Mouse (Mus musculus) liver, postnatal 0 days (tissue): ENCODE results near the gene Ttc28.

Experiments
- CTCF ChIP-seq: sonication (generic); IDR thresholded peaks from 2 replicates; pipeline ENCODE4 v1.5.1; 2016; ENCODE audit warnings: antibody characterized with exemption, low read depth
- EP300 ChIP-seq: IDR thresholded peaks from 2 replicates; pipeline ENCODE4 v1.6.1; 2016; ENCODE audit warnings: antibody characterized with exemption, low read depth, mild to moderate bottlenecking

- no peak for TF ChIP-seq EP300
- no peak for TF ChIP-seq CTCF
Observed at GRCm38 (mm10) chr5:111120705-111121420, 241.3 kb downstream of the Ttc28 start.
